Mouse (Mus musculus) CH12.LX (cell line): Measurements from ENCODE around the gene Clec2l.

Experiments used
- CHD2 ChIP-seq: IDR thresholded peaks from 2 replicates; pipeline ENCODE4 v1.6.1; 2011; ENCODE audit warnings: low read length, improper control_type of control experiment
- CTCF ChIP-seq, 2 experiments: IDR thresholded peaks in 1 of 2; conservative IDR thresholded peaks in 1 of 2; 2 replicates each; pipeline ENCODE4 v1.5.1; 2011 to 2012; ENCODE audit warnings: low read depth in 2 of 2, low read length in 2 of 2, improper control_type of control experiment in 1 of 2, inconsistent platforms in 1 of 2, mild to moderate bottlenecking in 1 of 2, moderate library complexity in 1 of 2
- E2F4 ChIP-seq: IDR thresholded peaks from 2 replicates; pipeline ENCODE4 v1.6.1; 2011; ENCODE audit warnings: low read depth, low read length, improper control_type of control experiment; ENCODE audit not compliant: insufficient replicate concordance
- GABPA ChIP-seq: IDR thresholded peaks from 2 replicates; pipeline ENCODE4 v1.6.1; 2012; ENCODE audit warnings: low read depth, low read length, improper control_type of control experiment, inconsistent platforms; ENCODE audit not compliant: insufficient replicate concordance
- POLR2A ChIP-seq: IDR thresholded peaks from 2 replicates; pipeline ENCODE4 v1.6.1; 2011; ENCODE audit warnings: low read depth, mild to moderate bottlenecking, improper control_type of control experiment, low read length
- SIN3A ChIP-seq: IDR thresholded peaks from 2 replicates; pipeline ENCODE4 v1.6.1; 2012; ENCODE audit warnings: low read length, improper control_type of control experiment, inconsistent platforms
- ZC3H11A ChIP-seq: IDR thresholded peaks from 2 replicates; pipeline ENCODE4 v1.6.1; 2012; ENCODE audit warnings: low read depth, mild to moderate bottlenecking, inconsistent platforms, low read length, improper control_type of control experiment

DNA sequence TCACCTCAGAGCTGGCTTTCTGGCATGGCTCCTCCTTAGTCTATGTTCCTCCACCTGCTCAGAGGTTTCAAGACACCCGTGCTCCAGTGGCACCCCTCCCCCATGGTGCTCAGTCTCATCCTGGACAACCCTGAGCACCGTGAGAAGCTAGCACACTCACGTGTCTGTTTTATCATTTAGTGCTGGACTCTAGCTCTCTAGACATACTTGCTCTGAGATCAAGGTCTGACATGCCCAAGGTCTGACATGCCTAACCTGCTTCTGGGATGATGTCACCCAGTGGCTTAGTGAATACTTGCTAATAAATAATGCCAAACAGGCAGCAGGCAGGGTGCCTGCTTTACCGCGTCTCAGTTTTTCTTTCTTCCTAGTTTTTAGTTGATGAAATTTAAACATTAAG, 20.3 kb upstream of the Clec2l start:
- TF ChIP-seq CTCF (conservative IDR thresholded peaks at IDR 0.05 in 1 of 2, IDR thresholded peaks at IDR 0.05 in 1 of 2; ENCODE audit: low read depth in 2 of 2, low read length in 2 of 2) = no peak
- TF ChIP-seq POLR2A = no peak
- TF ChIP-seq CHD2 = no peak
- TF ChIP-seq SIN3A = no peak
- no peak for TF ChIP-seq GABPA
- TF ChIP-seq E2F4 = no peak
- no peak for TF ChIP-seq ZC3H11A
